Mouse (Mus musculus): ENCODE results near the gene Txnrd1.

DNA sequence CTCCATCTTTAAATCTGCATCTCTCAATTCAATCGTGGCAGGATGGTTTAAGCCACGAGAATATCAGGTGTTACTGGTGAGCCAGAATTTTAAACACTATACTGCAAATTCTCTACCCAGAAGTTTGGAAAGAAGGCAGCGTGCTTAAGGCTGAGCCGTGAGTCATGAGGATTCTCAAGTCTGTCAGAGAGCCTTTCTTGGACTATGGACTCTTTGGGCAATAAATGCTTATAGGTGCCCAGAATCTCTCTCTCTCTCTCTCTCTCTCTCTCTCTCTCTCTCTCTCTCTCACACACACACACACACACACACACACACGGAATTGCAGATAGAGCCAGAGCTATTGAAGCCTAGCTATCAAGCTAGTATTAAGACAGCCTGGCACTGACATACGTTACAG, 102.0 kb downstream of the Txnrd1 start:
- TF ChIP-seq CTCF (IDR thresholded peaks at IDR 0.05; ENCODE audit: low read depth) (no peak), EP300 (IDR thresholded peaks at IDR 0.05; ENCODE audit: low read depth) (no peak)

Data from liver, embryonic 14.5 days (tissue).